Mouse (Mus musculus) midbrain, embryonic 13.5 days (tissue): ENCODE measurements around the gene Ctdsp2. TPM values are rescaled to one million over a fixed set of nuclear protein-coding genes. Genes with fewer than 3 reads are reported as not detected.

ENCODE experiments used
- ATAC-seq: fragments of 200-750 bp; cut with Nextera tagmentation; 2 replicates; pipeline ENCODE4 v1.8.0; 2017; ENCODE audit warnings: mild to moderate bottlenecking, moderate TSS enrichment, moderate library complexity
- H3K27ac ChIP-seq: fragments of 300-500 bp; sonication (generic); 2 replicates; pipeline ENCODE4 v1.5.1; 2015; ENCODE audit warnings: inconsistent platforms, mild to moderate bottlenecking, moderate library complexity
- H3K27me3 ChIP-seq: fragments of 300-500 bp; sonication (generic); 2 replicates; pipeline ENCODE4 v1.6.1; 2015; ENCODE audit warnings: mild to moderate bottlenecking, inconsistent platforms
- H3K36me3 ChIP-seq: fragments of 300-500 bp; sonication (generic); 2 replicates; pipeline ENCODE4 v1.6.1; 2015; ENCODE audit warnings: mild to moderate bottlenecking, inconsistent platforms
- H3K4me1 ChIP-seq: fragments of 300-500 bp; sonication (generic); replicated peaks from 2 replicates; pipeline ENCODE4 v1.6.1; 2015; ENCODE audit warnings: inconsistent platforms
- H3K4me2 ChIP-seq: fragments of 300-500 bp; sonication (generic); replicated peaks from 2 replicates; pipeline ENCODE4 v1.6.1; 2015; ENCODE audit warnings: moderate library complexity, mild to moderate bottlenecking, inconsistent platforms
- H3K4me3 ChIP-seq: fragments of 300-500 bp; sonication (generic); replicated peaks from 2 replicates; pipeline ENCODE4 v1.5.1; 2015; ENCODE audit warnings: mild to moderate bottlenecking, inconsistent platforms
- H3K9ac ChIP-seq: fragments of 300-500 bp; sonication (generic); replicated peaks from 2 replicates; pipeline ENCODE4 v1.6.1; 2015; ENCODE audit warnings: mild to moderate bottlenecking, inconsistent platforms
- H3K9me3 ChIP-seq: fragments of 300-500 bp; sonication (generic); 2 replicates; pipeline ENCODE4 v1.6.1; 2016; ENCODE audit warnings: mild to moderate bottlenecking, inconsistent platforms
- WGBS: fragments of 180-500 bp; shearing (Covaris S2); methylation state at CpG from one replicate; pipeline ENCODE4 v1.1.7; 2015; 5-methylcytosine and 5-hydroxymethylcytosine counted together
- polyA plus RNA-seq: library from polyadenylated mRNA; unstranded; fragments of >200 nt; fragmentation: Nextera tagmentation; extraction: Ambion mirVana; gene quantifications from 2 replicates; pipeline ENCODE4 v1.2.1, GENCODE M21; 2015

The Ctdsp2 gene
- polyA plus RNA-seq: 18.7 and 23.6 TPM in 2 replicates

GRCm38 (mm10) chr10:126978277-126978994 lies at the start of gene Ctdsp2:
Ctdsp2 (plus strand) TSS chr10:126978717.
- Histone ChIP-seq H3K36me3 (no peaks in the 10 kb centered on the region), H3K9ac (peak within 1 kb of the TSS; percentile 96), H3K4me3 (peak within 1 kb of the TSS; percentile 94), H3K27ac (peak within 1 kb of the TSS; percentile 100), H3K4me1 (peaks cover 41% of the 10 kb centered on the region), H3K27me3 (peaks cover 7% of the 10 kb centered on the region; the same call in 1 of the 2 replicates), H3K9me3 (no peaks in the 10 kb centered on the region), H3K4me2 (peak within 1 kb of the TSS; percentile 81)
- under 1% methylated on average over 51 of the region's 56 CpGs for WGBS
- ATAC-seq: peak; percentile 85

GRCm38 (mm10) chr10:126928819-126929206 lies 49.7 kb upstream of the Ctdsp2 start:
- WGBS: 18% methylated on average over 12 of the region's 12 CpGs
- peaks cover 48% of the 10 kb centered on the region for H3K4me1 ChIP-seq
- ATAC-seq: no peak
- no peaks in the 10 kb centered on the region for H3K9me3 ChIP-seq
- H3K9ac ChIP-seq: no peak overlapping the region
- H3K4me2 ChIP-seq: peak overlapping the region; percentile 85
- H3K4me3 ChIP-seq: peak overlapping the region; percentile 54
- peaks cover 27% of the 10 kb centered on the region for H3K27me3 ChIP-seq
- no peaks in the 10 kb centered on the region for H3K36me3 ChIP-seq
- H3K27ac ChIP-seq: no peak overlapping the region

GRCm38 (mm10) chr10:126929543-126929942 lies 49.0 kb upstream of the Ctdsp2 start:
- Histone ChIP-seq H3K4me2 (no peak overlapping the region), H3K9ac (no peak overlapping the region), H3K27ac (no peak overlapping the region), H3K4me3 (no peak overlapping the region), H3K4me1 (peaks cover 48% of the 10 kb centered on the region), H3K9me3 (no peaks in the 10 kb centered on the region), H3K27me3 (peaks cover 27% of the 10 kb centered on the region), H3K36me3 (no peaks in the 10 kb centered on the region)
- WGBS: 47% methylated on average over 3 of the region's 3 CpGs
- no peak for ATAC-seq

GRCm38 (mm10) chr10:126930270-126931121 lies 48.0 kb upstream of the Ctdsp2 start:
- Histone ChIP-seq H3K27me3 (peaks cover 22% of the 10 kb centered on the region), H3K27ac (peak overlapping the region; percentile 77), H3K9me3 (no peaks in the 10 kb centered on the region), H3K4me3 (no peak overlapping the region), H3K4me2 (peak overlapping the region; percentile 9; the same call in 1 of the 2 replicates), H3K4me1 (peaks cover 52% of the 10 kb centered on the region), H3K36me3 (no peaks in the 10 kb centered on the region), H3K9ac (peak overlapping the region; percentile 49)
- WGBS: 24% methylated on average over 15 of the region's 15 CpGs
- ATAC-seq: no peak

GRCm38 (mm10) chr10:126931123-126931759 lies 47.3 kb upstream of the Ctdsp2 start:
- Histone ChIP-seq H3K36me3 (no peaks in the 10 kb centered on the region), H3K27me3 (peaks cover 16% of the 10 kb centered on the region), H3K27ac (peak overlapping the region; percentile 77), H3K4me1 (peaks cover 55% of the 10 kb centered on the region), H3K9me3 (no peaks in the 10 kb centered on the region), H3K4me3 (no peak overlapping the region), H3K9ac (no peak overlapping the region), H3K4me2 (no peak overlapping the region)
- 59% methylated on average over 8 of the region's 8 CpGs for WGBS
- ATAC-seq: no peak

- no peak for ATAC-seq
- H3K4me2 ChIP-seq: no peak overlapping the region
- no peak overlapping the region for H3K9ac ChIP-seq
- H3K4me3 ChIP-seq: no peak overlapping the region
- H3K36me3 ChIP-seq: no peaks in the 10 kb centered on the region
- 0 out of 2 replicates have a peak overlapping the region, but pooled peaks have one; percentile 77 for H3K27ac ChIP-seq
- peaks cover 55% of the 10 kb centered on the region for H3K4me1 ChIP-seq
- no peaks in the 10 kb centered on the region for H3K9me3 ChIP-seq
- peaks cover 16% of the 10 kb centered on the region for H3K27me3 ChIP-seq
Measured at GRCm38 (mm10) chr10:126931760-126932139, 46.8 kb upstream of the Ctdsp2 start.

GRCm38 (mm10) chr10:126934561-126934960 lies 44.0 kb upstream of the Ctdsp2 start:
- no peak for ATAC-seq
- Histone ChIP-seq H3K9ac (no peak overlapping the region), H3K4me2 (no peak overlapping the region), H3K27me3 (peaks cover 2% of the 10 kb centered on the region; the same call in 1 of the 2 replicates), H3K4me3 (no peak overlapping the region), H3K27ac (no peak overlapping the region), H3K36me3 (no peaks in the 10 kb centered on the region), H3K9me3 (0 out of 2 replicates have a peak, but pooled peaks cover 2% of the 10 kb centered on the region), H3K4me1 (peaks cover 27% of the 10 kb centered on the region)
- WGBS: 93% methylated on average over 13 of the region's 13 CpGs

- no peak overlapping the region for H3K4me3 ChIP-seq
- peaks cover 22% of the 10 kb centered on the region for H3K4me1 ChIP-seq
- no peaks in the 10 kb centered on the region for H3K36me3 ChIP-seq
- H3K4me2 ChIP-seq: no peak overlapping the region
- H3K27me3 ChIP-seq: no peaks in the 10 kb centered on the region
- no peak for ATAC-seq
- 0 out of 2 replicates have a peak, but pooled peaks cover 2% of the 10 kb centered on the region for H3K9me3 ChIP-seq
- no peak overlapping the region for H3K27ac ChIP-seq
- H3K9ac ChIP-seq: no peak overlapping the region
- WGBS: 88% methylated on average over 8 of the region's 8 CpGs
Measured at GRCm38 (mm10) chr10:126935121-126935520, 43.4 kb upstream of the Ctdsp2 start.

GRCm38 (mm10) chr10:126935556-126936381 lies 42.7 kb upstream of the Ctdsp2 start:
- Histone ChIP-seq H3K4me3 (no peak overlapping the region), H3K9ac (no peak overlapping the region), H3K4me2 (no peak overlapping the region), H3K36me3 (no peaks in the 10 kb centered on the region), H3K27me3 (no peaks in the 10 kb centered on the region), H3K4me1 (peaks cover 15% of the 10 kb centered on the region), H3K9me3 (0 out of 2 replicates have a peak, but pooled peaks cover 2% of the 10 kb centered on the region), H3K27ac (no peak overlapping the region)
- no peak for ATAC-seq
- WGBS: 63% methylated on average over 18 of the region's 18 CpGs

GRCm38 (mm10) chr10:126940949-126941348 lies 37.6 kb upstream of the Ctdsp2 start:
- H3K4me1 ChIP-seq: no peaks in the 10 kb centered on the region; the same call in 1 of the 2 replicates
- H3K9me3 ChIP-seq: 0 out of 2 replicates have a peak, but pooled peaks cover 7% of the 10 kb centered on the region
- H3K27me3 ChIP-seq: no peaks in the 10 kb centered on the region
- no peaks in the 10 kb centered on the region for H3K36me3 ChIP-seq
- H3K9ac ChIP-seq: no peak overlapping the region
- ATAC-seq: no peak
- WGBS: 77% methylated on average over 7 of the region's 7 CpGs
- no peak overlapping the region for H3K4me2 ChIP-seq
- H3K27ac ChIP-seq: no peak overlapping the region
- H3K4me3 ChIP-seq: no peak overlapping the region

- no peaks in the 10 kb centered on the region for H3K36me3 ChIP-seq
- 93% methylated on average over 5 of the region's 5 CpGs for WGBS
- no peaks in the 10 kb centered on the region for H3K27me3 ChIP-seq
- H3K9ac ChIP-seq: no peak overlapping the region
- 0 out of 2 replicates have a peak, but pooled peaks cover 9% of the 10 kb centered on the region for H3K9me3 ChIP-seq
- ATAC-seq: no peak
- no peaks in the 10 kb centered on the region for H3K4me1 ChIP-seq
- no peak overlapping the region for H3K4me3 ChIP-seq
- no peak overlapping the region for H3K4me2 ChIP-seq
- no peak overlapping the region for H3K27ac ChIP-seq
Measured at GRCm38 (mm10) chr10:126945531-126945930, 33.0 kb upstream of the Ctdsp2 start.
